Mouse (Mus musculus) limb, embryonic 12.5 days (tissue): ENCODE results near the gene Nek11. TPM values are rescaled to one million over a fixed set of nuclear protein-coding genes. Genes with fewer than 3 reads are reported as not detected.

ENCODE experiments used
- ATAC-seq: fragments of 200-750 bp; cut with Nextera tagmentation; 2 replicates; pipeline ENCODE4 v1.8.0; 2017; ENCODE audit warnings: low read depth, moderate TSS enrichment; ENCODE audit not compliant: insufficient number of reproducible peaks, insufficient read depth, low FRiP score, low TSS enrichment
- H3K27ac ChIP-seq: fragments of 300-500 bp; sonication (generic); 2 replicates; pipeline ENCODE4 v1.5.1; 2016; ENCODE audit warnings: mild to moderate bottlenecking, moderate library complexity
- H3K27me3 ChIP-seq: fragments of 300-500 bp; sonication (generic); 2 replicates; pipeline ENCODE4 v1.6.1; 2016; ENCODE audit warnings: mild to moderate bottlenecking, moderate library complexity
- H3K36me3 ChIP-seq: fragments of 300-500 bp; sonication (generic); 2 replicates; pipeline ENCODE4 v1.6.1; 2016; ENCODE audit warnings: mild to moderate bottlenecking, moderate library complexity
- H3K4me1 ChIP-seq: fragments of 300-500 bp; sonication (generic); replicated peaks from 2 replicates; pipeline ENCODE4 v1.6.1; 2016
- H3K4me2 ChIP-seq: fragments of 300-500 bp; sonication (generic); 2 replicates; pipeline ENCODE4 v1.6.1; 2016; ENCODE audit warnings: mild to moderate bottlenecking, moderate library complexity
- H3K4me3 ChIP-seq: fragments of 300-500 bp; sonication (generic); replicated peaks from 2 replicates; pipeline ENCODE4 v1.5.1; 2016; ENCODE audit warnings: mild to moderate bottlenecking
- H3K9ac ChIP-seq: fragments of 300-500 bp; sonication (generic); replicated peaks from 2 replicates; pipeline ENCODE4 v1.6.1; 2016; ENCODE audit warnings: mild to moderate bottlenecking, moderate library complexity
- H3K9me3 ChIP-seq: fragments of 300-500 bp; sonication (generic); 2 replicates; pipeline ENCODE4 v1.6.1; 2016; ENCODE audit warnings: mild to moderate bottlenecking, moderate library complexity
- WGBS: fragments of 180-500 bp; shearing (Covaris S2); methylation state at CpG from one replicate; pipeline ENCODE4 v1.1.7; 2016; 5-methylcytosine and 5-hydroxymethylcytosine counted together
- polyA plus RNA-seq: library from polyadenylated mRNA; unstranded; fragments of >200 nt; fragmentation: Nextera tagmentation; extraction: Ambion mirVana; gene quantifications from 2 replicates; pipeline ENCODE4 v1.2.1, GENCODE M21; 2016

Nek11 gene
- polyA plus RNA-seq, 1 experiment from 2014 or later: 0.26 TPM

DNA sequence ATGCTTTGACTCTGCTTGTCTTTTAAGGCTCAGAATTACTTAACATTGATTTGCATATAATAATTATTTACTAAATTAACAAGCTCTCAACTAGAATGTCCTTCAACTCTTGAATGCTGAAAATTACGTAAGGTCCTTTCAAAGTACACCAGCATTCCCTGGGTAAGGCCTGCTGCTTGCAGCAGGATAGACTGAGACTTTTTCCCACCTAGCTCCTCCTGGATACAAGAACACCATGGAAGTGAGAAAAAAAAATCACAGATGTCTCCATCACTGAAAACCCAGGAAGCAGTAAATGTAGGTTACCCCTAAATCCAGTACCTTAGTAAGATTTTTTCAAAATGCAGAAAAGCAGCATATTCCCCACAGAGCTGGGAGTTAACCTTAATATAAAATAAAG lies 82.6 kb downstream of the Nek11 start:
- Histone ChIP-seq H3K4me2 (no peak overlapping the region), H3K9me3 (no peaks in the 10 kb centered on the region)
- 88% methylated on average over 1 of the region's 1 CpGs for WGBS

GRCm38 (mm10) chr9:105309553-105310281 lies 85.6 kb downstream of the Nek11 start:
- no peak overlapping the region for H3K4me2 ChIP-seq
- ATAC-seq: no peak; the same call in 1 of the 2 replicates
- H3K9me3 ChIP-seq: no peaks in the 10 kb centered on the region
- 35% methylated on average over 9 of the region's 9 CpGs for WGBS
- no peak overlapping the region for H3K4me3 ChIP-seq
- H3K4me1 ChIP-seq: no peaks in the 10 kb centered on the region
- no peak overlapping the region for H3K9ac ChIP-seq
- H3K27me3 ChIP-seq: no peaks in the 10 kb centered on the region
- H3K27ac ChIP-seq: no peak overlapping the region
- H3K36me3 ChIP-seq: no peaks in the 10 kb centered on the region

More for the DNA sequence above, 82.6 kb downstream of the Nek11 start:
- H3K4me1 ChIP-seq: no peaks in the 10 kb centered on the region
- no peaks in the 10 kb centered on the region for H3K27me3 ChIP-seq
- no peak overlapping the region for H3K9ac ChIP-seq
- H3K4me3 ChIP-seq: no peak overlapping the region
- no peaks in the 10 kb centered on the region for H3K36me3 ChIP-seq
- H3K27ac ChIP-seq: no peak overlapping the region
- ATAC-seq: no peak

DNA sequence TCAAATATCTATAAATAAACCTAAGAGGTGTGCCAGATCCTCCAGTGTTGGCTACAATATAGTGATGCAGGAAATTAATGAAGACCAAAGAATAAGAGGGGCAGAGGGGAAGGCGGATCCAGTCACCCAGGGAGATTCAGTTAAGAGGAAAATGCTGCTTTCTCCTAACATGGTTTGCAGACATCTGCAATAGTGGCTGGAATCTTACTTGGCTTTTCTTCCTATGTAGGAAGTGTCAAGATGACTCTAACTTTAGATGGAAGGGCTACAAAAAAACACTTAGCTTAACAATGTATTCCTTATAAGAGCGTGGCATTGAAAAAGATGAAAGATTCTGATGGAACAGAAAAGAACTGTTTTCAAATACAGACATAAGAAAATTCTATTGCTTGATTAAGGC lies 89.3 kb downstream of the Nek11 start:
- Histone ChIP-seq H3K4me2 (no peak overlapping the region), H3K27me3 (no peaks in the 10 kb centered on the region), H3K9ac (no peak overlapping the region), H3K4me3 (no peak overlapping the region), H3K4me1 (no peaks in the 10 kb centered on the region), H3K36me3 (no peaks in the 10 kb centered on the region), H3K9me3 (no peaks in the 10 kb centered on the region), H3K27ac (no peak overlapping the region)
- ATAC-seq: no peak
- WGBS: 82% methylated on average over 2 of the region's 2 CpGs

- Histone ChIP-seq H3K4me2 (no peak overlapping the region), H3K9me3 (no peaks in the 10 kb centered on the region), H3K4me1 (no peaks in the 10 kb centered on the region), H3K4me3 (no peak overlapping the region), H3K27ac (no peak overlapping the region), H3K36me3 (no peaks in the 10 kb centered on the region), H3K27me3 (no peaks in the 10 kb centered on the region), H3K9ac (no peak overlapping the region)
- no peak for ATAC-seq
- WGBS: 83% methylated on average over 3 of the region's 3 CpGs
Observed at GRCm38 (mm10) chr9:105302230-105302629, 93.1 kb downstream of the Nek11 start.

GRCm38 (mm10) chr9:105301396-105301795 lies 93.9 kb downstream of the Nek11 start:
- no peak overlapping the region for H3K4me3 ChIP-seq
- WGBS: 86% methylated on average over 1 of the region's 1 CpGs
- H3K4me1 ChIP-seq: no peaks in the 10 kb centered on the region
- no peak overlapping the region for H3K9ac ChIP-seq
- no peaks in the 10 kb centered on the region for H3K27me3 ChIP-seq
- H3K27ac ChIP-seq: no peak overlapping the region
- ATAC-seq: no peak
- no peaks in the 10 kb centered on the region for H3K9me3 ChIP-seq
- no peak overlapping the region for H3K4me2 ChIP-seq
- H3K36me3 ChIP-seq: no peaks in the 10 kb centered on the region

DNA sequence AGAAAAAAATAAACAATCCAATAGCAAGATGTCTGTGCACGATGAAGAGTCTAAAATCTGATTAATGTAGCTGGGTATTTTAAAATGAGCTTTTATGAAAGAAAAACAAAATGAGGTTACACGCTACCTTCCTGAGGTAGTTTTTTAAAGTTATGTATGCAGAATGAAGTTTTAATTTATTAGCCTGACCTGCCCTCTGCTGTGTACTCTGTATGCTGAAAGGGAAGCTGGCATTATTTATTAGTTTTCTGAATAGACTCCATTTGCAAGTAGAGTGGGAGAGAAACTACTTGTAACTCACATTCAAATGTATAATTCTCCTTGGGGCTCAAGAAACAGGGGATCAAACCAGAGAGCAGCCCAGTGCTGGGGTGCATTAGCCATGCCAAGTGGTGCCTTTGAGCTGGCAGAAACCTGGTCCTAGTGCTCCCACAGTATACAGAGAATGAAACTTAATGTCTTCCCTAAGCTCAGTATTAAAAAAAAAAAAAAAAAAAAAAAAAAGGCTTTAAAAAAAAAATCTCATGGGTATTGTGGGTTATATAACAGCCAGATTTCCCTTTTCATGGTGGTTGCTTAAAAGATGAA lies 94.5 kb downstream of the Nek11 start:
- H3K9ac ChIP-seq: no peak overlapping the region
- no peak for ATAC-seq
- no peak overlapping the region for H3K4me3 ChIP-seq
- no peaks in the 10 kb centered on the region for H3K27me3 ChIP-seq
- no peaks in the 10 kb centered on the region for H3K4me1 ChIP-seq
- H3K4me2 ChIP-seq: no peak overlapping the region
- 81% methylated on average over 2 of the region's 2 CpGs for WGBS
- no peak overlapping the region for H3K27ac ChIP-seq
- H3K9me3 ChIP-seq: no peaks in the 10 kb centered on the region
- no peaks in the 10 kb centered on the region for H3K36me3 ChIP-seq

DNA sequence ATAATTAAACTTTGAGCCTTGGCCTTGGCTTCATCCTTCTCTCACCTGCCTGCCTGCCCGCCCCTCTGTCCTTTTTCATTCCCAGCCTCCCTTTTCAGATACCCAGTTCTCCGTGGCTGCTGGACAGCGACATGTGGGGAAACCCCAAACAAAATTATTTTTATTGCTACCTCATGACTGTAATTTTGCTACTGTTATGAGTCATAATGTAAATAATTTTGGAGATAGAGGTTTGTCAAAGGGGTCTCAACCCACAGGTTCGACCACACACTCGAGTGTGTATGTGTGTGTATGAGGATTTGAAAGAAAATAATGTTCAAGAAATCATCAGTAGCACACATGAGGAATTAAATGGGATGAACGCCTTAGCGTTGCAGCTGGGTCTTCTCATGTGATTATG lies 110.7 kb downstream of the Nek11 start:
- Histone ChIP-seq H3K9me3 (no peaks in the 10 kb centered on the region), H3K27ac (no peak overlapping the region), H3K4me1 (no peaks in the 10 kb centered on the region), H3K4me3 (no peak overlapping the region), H3K9ac (no peak overlapping the region), H3K36me3 (no peaks in the 10 kb centered on the region), H3K27me3 (no peaks in the 10 kb centered on the region), H3K4me2 (no peak overlapping the region)
- ATAC-seq: no peak
- WGBS: 35% methylated on average over 7 of the region's 7 CpGs

GRCm38 (mm10) chr9:105282725-105283124 lies 112.6 kb downstream of the Nek11 start:
- 28% methylated on average over 4 of the region's 4 CpGs for WGBS
- Histone ChIP-seq H3K4me3 (no peak overlapping the region), H3K36me3 (no peaks in the 10 kb centered on the region), H3K4me2 (no peak overlapping the region), H3K27me3 (no peaks in the 10 kb centered on the region), H3K27ac (no peak overlapping the region), H3K9me3 (no peaks in the 10 kb centered on the region), H3K9ac (no peak overlapping the region), H3K4me1 (no peaks in the 10 kb centered on the region)
- no peak for ATAC-seq

GRCm38 (mm10) chr9:105274925-105275324 lies 120.4 kb downstream of the Nek11 start:
- H3K4me2 ChIP-seq: no peak overlapping the region
- H3K36me3 ChIP-seq: no peaks in the 10 kb centered on the region
- H3K27ac ChIP-seq: no peak overlapping the region
- H3K9me3 ChIP-seq: no peaks in the 10 kb centered on the region
- no peak overlapping the region for H3K9ac ChIP-seq
- 84% methylated on average over 3 of the region's 3 CpGs for WGBS
- H3K27me3 ChIP-seq: no peaks in the 10 kb centered on the region
- H3K4me3 ChIP-seq: no peak overlapping the region
- H3K4me1 ChIP-seq: no peaks in the 10 kb centered on the region
- no peak for ATAC-seq

- no peaks in the 10 kb centered on the region for H3K9me3 ChIP-seq
- no peak overlapping the region for H3K4me3 ChIP-seq
- no peaks in the 10 kb centered on the region for H3K27me3 ChIP-seq
- 63% methylated on average over 6 of the region's 6 CpGs for WGBS
- no peak for ATAC-seq
- no peak overlapping the region for H3K4me2 ChIP-seq
- H3K9ac ChIP-seq: no peak overlapping the region
- no peaks in the 10 kb centered on the region for H3K4me1 ChIP-seq
- no peaks in the 10 kb centered on the region for H3K36me3 ChIP-seq
- H3K27ac ChIP-seq: no peak overlapping the region
Observed at GRCm38 (mm10) chr9:105274286-105274685, 121.0 kb downstream of the Nek11 start.

DNA sequence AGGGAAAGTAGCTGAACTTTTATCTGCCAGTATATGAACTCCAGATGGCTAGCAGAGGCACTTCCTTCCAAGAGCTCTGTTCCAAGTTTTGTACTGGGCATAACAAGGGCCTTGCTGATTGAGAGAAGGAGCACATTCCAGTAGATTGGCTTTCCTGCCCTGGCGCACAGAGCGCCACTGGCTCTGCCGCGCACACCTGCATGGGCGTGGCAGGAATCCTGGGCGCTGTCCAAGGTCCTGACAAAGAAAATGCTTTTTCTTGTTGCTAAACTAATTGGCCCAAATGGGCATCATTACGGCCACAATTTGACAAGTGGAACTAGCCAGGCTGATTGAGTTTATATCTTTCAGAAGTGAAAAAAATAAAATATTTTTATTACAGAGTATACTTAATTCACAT lies 123.1 kb downstream of the Nek11 start:
- no peak overlapping the region for H3K9ac ChIP-seq
- no peaks in the 10 kb centered on the region for H3K4me1 ChIP-seq
- no peaks in the 10 kb centered on the region for H3K36me3 ChIP-seq
- no peak overlapping the region for H3K4me3 ChIP-seq
- H3K9me3 ChIP-seq: no peaks in the 10 kb centered on the region
- no peak overlapping the region for H3K4me2 ChIP-seq
- H3K27me3 ChIP-seq: 0 out of 2 replicates have a peak, but pooled peaks cover 3% of the 10 kb centered on the region
- ATAC-seq: no peak
- WGBS: 10% methylated on average over 7 of the region's 7 CpGs
- no peak overlapping the region for H3K27ac ChIP-seq

GRCm38 (mm10) chr9:105263140-105263539 lies 132.2 kb downstream of the Nek11 start:
- no peak for ATAC-seq

More at GRCm38 (mm10) chr9:105263140-105263539, 132.2 kb downstream of the Nek11 start:
- WGBS: 63% methylated on average over 2 of the region's 2 CpGs
- Histone ChIP-seq H3K27ac (no peak overlapping the region), H3K36me3 (no peaks in the 10 kb centered on the region), H3K9me3 (no peaks in the 10 kb centered on the region), H3K4me3 (no peak overlapping the region), H3K4me1 (no peaks in the 10 kb centered on the region), H3K9ac (no peak overlapping the region), H3K27me3 (0 out of 2 replicates have a peak, but pooled peaks cover 3% of the 10 kb centered on the region), H3K4me2 (no peak overlapping the region)
